Mouse (Mus musculus): ENCODE results near the gene Manba.

- TF ChIP-seq POLR2A (IDR thresholded peaks at IDR 0.05; ENCODE audit: low read depth, low read length) (no peak), CTCF (IDR thresholded peaks at IDR 0.05; ENCODE audit: extremely low read depth, insufficient read depth, insufficient read length, insufficient replicate concordance) (no peak)
Observed at GRCm38 (mm10) chr3:135606592-135606991, 121.2 kb downstream of the Manba start.

All from spleen, adult 2 months (tissue).